Mouse (Mus musculus) heart, embryonic 15.5 days (tissue): ENCODE measurements around the gene Lmo7. TPM values are rescaled to one million over a fixed set of nuclear protein-coding genes. Genes with fewer than 3 reads are reported as not detected.

ENCODE experiments used
- ATAC-seq: fragments of 200-750 bp; cut with Nextera tagmentation; replicated peaks from 2 replicates; pipeline ENCODE4 v1.8.0; 2017; ENCODE audit warnings: low read depth, moderate TSS enrichment; ENCODE audit not compliant: insufficient number of reproducible peaks, insufficient read depth, low FRiP score
- H3K27ac ChIP-seq: fragments of 300-500 bp; sonication (generic); 2 replicates; pipeline ENCODE4 v1.5.1; 2015; ENCODE audit warnings: mild to moderate bottlenecking, inconsistent platforms
- H3K27me3 ChIP-seq: fragments of 300-500 bp; sonication (generic); 2 replicates; pipeline ENCODE4 v1.6.1; 2015; ENCODE audit warnings: inconsistent platforms
- H3K36me3 ChIP-seq: fragments of 300-500 bp; sonication (generic); 2 replicates; pipeline ENCODE4 v1.6.1; 2015; ENCODE audit warnings: mild to moderate bottlenecking, inconsistent platforms
- H3K4me1 ChIP-seq: fragments of 300-500 bp; sonication (generic); replicated peaks from 2 replicates; pipeline ENCODE4 v1.6.1; 2015; ENCODE audit warnings: inconsistent platforms
- H3K4me2 ChIP-seq: fragments of 300-500 bp; sonication (generic); 2 replicates; pipeline ENCODE4 v1.6.1; 2015; ENCODE audit warnings: inconsistent platforms, mild to moderate bottlenecking, moderate library complexity
- H3K4me3 ChIP-seq: fragments of 300-500 bp; sonication (generic); 2 replicates; pipeline ENCODE4 v1.5.1; 2015; ENCODE audit warnings: mild to moderate bottlenecking, inconsistent platforms
- H3K9ac ChIP-seq: fragments of 300-500 bp; sonication (generic); 2 replicates; pipeline ENCODE4 v1.6.1; 2015; ENCODE audit warnings: mild to moderate bottlenecking, inconsistent platforms
- H3K9me3 ChIP-seq: fragments of 300-500 bp; sonication (generic); replicated peaks from 2 replicates; pipeline ENCODE4 v1.6.1; 2016; ENCODE audit warnings: inconsistent platforms
- WGBS: fragments of 180-500 bp; shearing (Covaris S2); methylation state at CpG from one replicate; pipeline ENCODE4 v1.1.7; 2015; ENCODE audit warnings: mixed read lengths; 5-methylcytosine and 5-hydroxymethylcytosine counted together
- polyA plus RNA-seq: library from polyadenylated mRNA; unstranded; fragments of >200 nt; fragmentation: Nextera tagmentation; extraction: Ambion mirVana; gene quantifications from 2 replicates; pipeline ENCODE4 v1.2.1, GENCODE M21; 2015

Gene Lmo7
- polyA plus RNA-seq, 1 experiment from 2014 or later = 261 TPM

DNA sequence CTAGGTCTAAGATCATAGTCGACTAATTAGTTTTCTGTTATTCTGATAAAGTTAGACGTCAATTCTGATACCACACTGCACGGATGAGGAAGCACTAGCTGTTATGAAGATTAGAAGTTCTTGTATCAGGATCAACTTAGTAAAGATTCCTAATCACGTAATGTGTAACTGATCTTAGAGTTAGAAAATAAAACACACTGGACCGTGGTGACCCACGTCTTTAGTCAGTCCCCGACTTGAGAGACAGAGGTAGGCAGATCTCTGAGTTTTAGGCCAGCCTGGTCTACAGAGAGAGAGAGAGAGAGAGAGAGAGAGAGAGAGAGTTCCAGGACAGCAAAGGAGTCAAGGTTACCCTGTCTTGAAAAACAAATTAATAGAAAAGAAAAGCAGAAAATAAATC lies 18.7 kb downstream of the Lmo7 start:
- Histone ChIP-seq H3K9me3 (no peaks in the 10 kb centered on the region), H3K4me2 (no peak overlapping the region), H3K4me1 (no peaks in the 10 kb centered on the region), H3K9ac (no peak overlapping the region), H3K36me3 (no peaks in the 10 kb centered on the region), H3K27me3 (no peaks in the 10 kb centered on the region), H3K27ac (no peak overlapping the region), H3K4me3 (no peak overlapping the region)
- no peak for ATAC-seq
- 82% methylated on average over 7 of the region's 7 CpGs for WGBS

GRCm38 (mm10) chr14:101750910-101751309 lies 21.2 kb downstream of the Lmo7 start:
- no peak overlapping the region for H3K27ac ChIP-seq
- H3K4me2 ChIP-seq = no peak overlapping the region
- no peaks in the 10 kb centered on the region for H3K36me3 ChIP-seq
- no peaks in the 10 kb centered on the region for H3K27me3 ChIP-seq
- no peaks in the 10 kb centered on the region for H3K9me3 ChIP-seq
- WGBS = 82% methylated on average over 4 of the region's 4 CpGs
- H3K9ac ChIP-seq = no peak overlapping the region
- ATAC-seq = no peak
- no peak overlapping the region for H3K4me3 ChIP-seq
- H3K4me1 ChIP-seq = no peaks in the 10 kb centered on the region

DNA sequence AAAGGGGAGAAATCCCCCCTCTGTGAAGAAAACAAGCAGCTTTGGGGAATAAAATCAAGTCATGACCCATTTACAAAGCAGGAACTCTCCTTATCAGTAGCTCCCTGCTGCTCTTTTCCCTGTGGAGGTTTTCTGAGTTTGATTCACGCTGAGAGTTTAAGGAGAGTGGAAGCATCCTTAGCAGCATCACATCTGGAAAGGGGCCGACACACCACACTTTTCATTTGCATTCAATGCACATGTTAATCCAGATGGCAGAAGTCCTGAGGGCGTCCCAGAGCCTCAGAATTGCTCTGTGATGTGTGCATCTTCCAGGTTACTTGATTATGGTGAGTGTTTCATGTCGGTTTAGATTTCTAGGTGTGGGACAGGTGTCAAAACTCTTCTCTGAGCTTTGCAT lies 25.7 kb downstream of the Lmo7 start:
- no peak for ATAC-seq
- 43% methylated on average over 4 of the region's 4 CpGs for WGBS
- Histone ChIP-seq H3K9me3 (no peaks in the 10 kb centered on the region), H3K9ac (no peak overlapping the region), H3K27ac (no peak overlapping the region), H3K4me3 (no peak overlapping the region), H3K27me3 (no peaks in the 10 kb centered on the region), H3K4me2 (no peak overlapping the region), H3K36me3 (no peaks in the 10 kb centered on the region), H3K4me1 (no peaks in the 10 kb centered on the region)

DNA sequence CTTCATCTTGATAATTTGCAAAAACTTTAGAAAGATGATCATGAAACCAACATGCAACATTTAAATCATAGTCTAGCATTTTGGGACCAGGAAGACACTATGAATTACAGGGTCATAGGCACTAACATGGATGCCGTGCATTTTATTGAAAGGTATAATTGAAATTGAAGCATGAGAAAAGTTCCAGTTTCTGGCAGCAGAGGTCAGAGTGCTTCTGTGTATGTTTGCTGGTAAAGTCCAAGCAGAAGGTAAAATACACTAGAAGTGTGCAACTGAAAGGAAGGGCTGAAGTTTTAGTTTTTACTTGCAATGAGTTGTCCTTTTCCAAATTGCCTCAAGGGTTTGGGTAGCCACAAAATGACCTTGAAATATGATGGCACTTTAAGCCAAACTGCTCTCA lies 32.5 kb downstream of the Lmo7 start:
- Histone ChIP-seq H3K9ac (no peak overlapping the region), H3K4me3 (no peak overlapping the region), H3K27me3 (no peaks in the 10 kb centered on the region), H3K27ac (no peak overlapping the region), H3K36me3 (no peaks in the 10 kb centered on the region), H3K9me3 (no peaks in the 10 kb centered on the region), H3K4me1 (no peaks in the 10 kb centered on the region), H3K4me2 (no peak overlapping the region)
- 49% methylated on average over 1 of the region's 1 CpGs for WGBS
- ATAC-seq = no peak

- ATAC-seq = no peak
- WGBS = 45% methylated on average over 3 of the region's 3 CpGs
- Histone ChIP-seq H3K4me1 (no peaks in the 10 kb centered on the region), H3K27ac (no peak overlapping the region), H3K9me3 (no peaks in the 10 kb centered on the region), H3K4me3 (no peak overlapping the region), H3K36me3 (no peaks in the 10 kb centered on the region), H3K27me3 (no peaks in the 10 kb centered on the region), H3K9ac (no peak overlapping the region), H3K4me2 (no peak overlapping the region)
Measured at GRCm38 (mm10) chr14:101763762-101764295, 34.1 kb downstream of the Lmo7 start.

- no peak overlapping the region for H3K9ac ChIP-seq
- WGBS = 73% methylated on average over 5 of the region's 5 CpGs
- no peak overlapping the region for H3K4me2 ChIP-seq
- H3K9me3 ChIP-seq = no peaks in the 10 kb centered on the region
- ATAC-seq = no peak
- H3K27ac ChIP-seq = no peak overlapping the region
- no peaks in the 10 kb centered on the region for H3K4me1 ChIP-seq
- no peaks in the 10 kb centered on the region for H3K36me3 ChIP-seq
- no peaks in the 10 kb centered on the region for H3K27me3 ChIP-seq
- H3K4me3 ChIP-seq = no peak overlapping the region
Measured at GRCm38 (mm10) chr14:101771336-101771735, 41.6 kb downstream of the Lmo7 start.

DNA sequence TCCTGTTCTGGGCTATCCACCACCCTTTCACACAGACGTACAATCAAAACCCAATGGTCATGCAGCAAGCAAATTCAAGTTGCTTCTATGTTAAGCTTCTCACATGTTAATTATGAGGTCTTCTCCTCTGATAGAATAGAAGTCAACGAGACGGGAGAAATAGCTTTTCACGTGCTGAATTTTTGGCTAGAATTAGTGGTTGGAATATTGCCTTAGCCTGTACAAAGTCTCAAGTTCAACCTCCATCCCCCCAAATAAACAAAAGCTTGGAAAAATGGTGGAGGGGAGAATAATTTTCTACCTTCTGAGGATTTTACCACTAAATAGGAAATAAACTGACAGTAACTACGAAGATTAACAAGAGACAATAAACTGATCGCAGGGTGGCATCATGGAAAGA lies 42.0 kb downstream of the Lmo7 start:
- WGBS = 91% methylated on average over 6 of the region's 6 CpGs
- Histone ChIP-seq H3K27ac (no peak overlapping the region), H3K27me3 (no peaks in the 10 kb centered on the region), H3K36me3 (no peaks in the 10 kb centered on the region), H3K4me3 (no peak overlapping the region), H3K9me3 (no peaks in the 10 kb centered on the region), H3K4me2 (no peak overlapping the region), H3K9ac (no peak overlapping the region), H3K4me1 (no peaks in the 10 kb centered on the region)
- ATAC-seq = no peak

GRCm38 (mm10) chr14:101774631-101775030 lies 44.9 kb downstream of the Lmo7 start:
- no peaks in the 10 kb centered on the region for H3K9me3 ChIP-seq
- no peak; the same call in 1 of the 2 replicates for ATAC-seq
- H3K4me1 ChIP-seq = no peaks in the 10 kb centered on the region
- H3K36me3 ChIP-seq = no peaks in the 10 kb centered on the region
- H3K27me3 ChIP-seq = no peaks in the 10 kb centered on the region
- WGBS = 39% methylated on average over 4 of the region's 4 CpGs
- no peak overlapping the region for H3K9ac ChIP-seq
- no peak overlapping the region for H3K4me2 ChIP-seq
- H3K4me3 ChIP-seq = no peak overlapping the region
- H3K27ac ChIP-seq = no peak overlapping the region

GRCm38 (mm10) chr14:101776296-101777128 lies 46.8 kb downstream of the Lmo7 start:
- Histone ChIP-seq H3K36me3 (no peaks in the 10 kb centered on the region), H3K9me3 (no peaks in the 10 kb centered on the region), H3K4me3 (no peak overlapping the region), H3K4me2 (no peak overlapping the region), H3K27me3 (no peaks in the 10 kb centered on the region), H3K4me1 (no peaks in the 10 kb centered on the region), H3K27ac (no peak overlapping the region), H3K9ac (no peak overlapping the region)
- 30% methylated on average over 4 of the region's 4 CpGs for WGBS
- no peak for ATAC-seq

GRCm38 (mm10) chr14:101777129-101777493 lies 47.4 kb downstream of the Lmo7 start:
- no peaks in the 10 kb centered on the region for H3K27me3 ChIP-seq
- no peaks in the 10 kb centered on the region for H3K9me3 ChIP-seq
- no peak for ATAC-seq
- no peak overlapping the region for H3K4me2 ChIP-seq
- no peaks in the 10 kb centered on the region for H3K4me1 ChIP-seq
- WGBS = 57% methylated on average over 3 of the region's 3 CpGs
- no peak overlapping the region for H3K9ac ChIP-seq
- no peak overlapping the region for H3K4me3 ChIP-seq
- H3K36me3 ChIP-seq = no peaks in the 10 kb centered on the region
- H3K27ac ChIP-seq = no peak overlapping the region

DNA sequence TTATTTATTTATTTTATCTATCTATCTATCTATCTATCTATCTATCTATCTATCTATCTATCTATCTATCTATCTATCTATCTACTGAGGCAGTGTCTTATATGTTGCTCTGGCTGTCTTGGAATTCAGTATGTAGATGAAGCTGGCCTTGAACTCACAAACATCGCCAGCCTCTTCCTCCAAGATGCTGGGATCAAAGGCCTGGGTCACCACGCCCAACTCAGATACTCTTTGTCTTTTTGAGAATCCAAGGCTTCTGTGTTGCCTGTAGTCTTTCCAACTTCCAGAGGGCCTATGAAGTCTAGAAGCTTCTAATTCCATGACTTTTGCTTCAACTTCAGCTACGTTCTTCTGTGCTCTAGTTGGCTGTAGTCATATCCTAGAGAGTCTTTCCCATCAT lies 48.7 kb downstream of the Lmo7 start:
- no peak for ATAC-seq
- H3K36me3 ChIP-seq = no peaks in the 10 kb centered on the region
- WGBS = 95% methylated on average over 3 of the region's 3 CpGs
- H3K4me1 ChIP-seq = no peaks in the 10 kb centered on the region
- H3K4me2 ChIP-seq = no peak overlapping the region
- no peaks in the 10 kb centered on the region for H3K9me3 ChIP-seq
- H3K4me3 ChIP-seq = no peak overlapping the region
- H3K9ac ChIP-seq = no peak overlapping the region
- H3K27me3 ChIP-seq = no peaks in the 10 kb centered on the region
- H3K27ac ChIP-seq = no peak overlapping the region

GRCm38 (mm10) chr14:101780016-101780415 lies 50.3 kb downstream of the Lmo7 start:
- H3K27me3 ChIP-seq = no peaks in the 10 kb centered on the region
- H3K4me3 ChIP-seq = no peak overlapping the region
- no peaks in the 10 kb centered on the region for H3K4me1 ChIP-seq
- H3K36me3 ChIP-seq = no peaks in the 10 kb centered on the region
- H3K9me3 ChIP-seq = no peaks in the 10 kb centered on the region
- H3K27ac ChIP-seq = no peak overlapping the region
- WGBS = 79% methylated on average over 10 of the region's 10 CpGs
- H3K9ac ChIP-seq = no peak overlapping the region
- no peak for ATAC-seq
- no peak overlapping the region for H3K4me2 ChIP-seq
